Mouse (Mus musculus): ENCODE measurements at regions not wholly inside any gene's neighbourhood (a gene's known extent, or its start where the extent isn't known, plus 50 kb on each side); places are given as distances from the start of the nearest gene placed in this dataset.

DNA sequence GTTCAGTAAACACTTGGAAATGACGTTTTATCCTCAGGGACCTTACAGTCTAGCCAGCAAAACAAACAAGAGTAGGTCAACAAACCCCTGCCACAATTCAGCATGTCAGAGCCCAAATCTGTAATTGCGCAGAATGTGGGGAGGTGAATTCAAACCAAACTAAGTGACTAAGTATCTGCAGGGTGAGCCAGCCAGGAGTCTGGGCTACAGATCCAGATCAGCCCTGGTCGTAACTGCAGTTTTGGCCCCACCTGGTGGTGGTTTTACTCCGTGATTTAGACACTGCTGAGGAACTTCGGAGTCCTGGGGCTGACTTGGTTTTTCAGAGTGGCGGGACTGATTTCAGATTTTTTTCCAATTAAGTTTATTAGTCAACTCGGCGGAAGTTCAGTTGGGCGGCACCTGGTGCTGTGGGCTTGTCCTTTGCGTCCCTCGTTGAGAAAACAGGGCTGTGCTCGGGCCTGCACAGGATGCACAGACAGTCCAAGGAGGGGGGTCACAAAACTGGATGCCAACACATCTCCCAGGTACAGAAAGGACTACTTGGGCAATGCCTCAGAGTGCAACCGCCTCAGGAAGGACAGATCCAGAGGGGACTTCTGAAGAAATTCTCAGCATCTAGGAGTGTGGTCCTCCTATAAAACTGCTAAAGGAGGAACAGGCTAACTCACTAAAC is 107.6 kb upstream of the 1700066M21Rik start:
- no peak for DNase-seq (ENCODE audit: low spot score)

DNA sequence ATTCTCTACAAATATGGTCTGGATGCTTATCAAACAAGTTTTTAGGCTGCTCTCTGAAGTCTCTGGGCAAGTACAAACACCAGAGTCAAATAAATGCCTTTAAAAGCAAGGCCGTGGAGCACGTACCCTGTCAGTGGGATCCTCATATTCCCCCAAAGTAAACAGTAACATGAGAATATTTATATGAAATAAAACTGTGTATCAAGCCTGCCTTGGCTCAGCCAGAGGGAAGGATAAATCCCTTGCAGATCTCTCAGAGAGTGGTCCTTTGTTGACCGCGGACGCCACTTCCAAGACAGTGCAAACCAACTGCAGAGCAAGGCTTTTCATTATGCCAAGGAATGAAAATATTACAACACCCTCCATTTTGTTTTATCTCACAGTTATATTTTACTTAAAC is 104.8 kb upstream of the 1700066M21Rik start:
- no peak for DNase-seq (ENCODE audit: low spot score)

DNA sequence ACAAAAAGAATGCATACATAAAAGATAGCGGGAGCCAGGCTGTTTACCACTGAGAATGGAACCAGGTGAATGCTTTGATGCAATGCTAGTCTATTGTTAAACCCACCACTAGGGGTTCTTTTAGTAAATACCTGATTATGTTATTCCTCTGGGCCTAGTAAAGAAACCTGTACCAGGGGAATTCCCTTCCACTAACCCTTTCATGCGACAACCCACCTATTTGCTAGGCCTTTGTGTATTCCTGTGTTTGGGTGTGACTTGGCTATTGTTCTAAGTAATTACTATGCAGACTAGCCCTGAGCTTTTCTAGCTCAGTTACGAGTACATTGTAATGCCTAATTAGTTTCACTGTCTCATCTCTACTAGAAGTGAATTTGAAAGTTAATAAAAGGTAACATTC is 95.9 kb upstream of the 1700066M21Rik start:
- no peak for DNase-seq (ENCODE audit: low spot score)

DNA sequence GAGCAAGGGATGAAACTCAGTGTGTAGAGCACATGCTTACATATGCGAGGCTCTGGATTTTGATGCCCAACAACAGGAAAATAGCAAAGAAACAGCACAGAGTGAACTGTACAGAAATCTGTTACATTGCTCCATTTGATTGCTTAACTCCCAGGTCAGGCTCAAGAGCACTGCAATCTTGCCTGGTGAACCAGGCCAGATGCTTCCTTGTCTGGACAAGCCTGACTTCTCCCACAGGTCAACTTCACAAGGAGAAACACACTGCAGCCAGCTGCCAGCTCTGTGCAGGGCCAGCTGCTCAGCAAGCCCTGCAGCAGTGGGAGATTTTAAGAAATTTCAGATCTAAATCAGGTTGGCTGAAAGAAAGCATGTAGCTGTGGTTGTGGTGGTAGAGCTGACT is 81.2 kb upstream of the 1700066M21Rik start:
- no peak for DNase-seq (ENCODE audit: low spot score)

DNA sequence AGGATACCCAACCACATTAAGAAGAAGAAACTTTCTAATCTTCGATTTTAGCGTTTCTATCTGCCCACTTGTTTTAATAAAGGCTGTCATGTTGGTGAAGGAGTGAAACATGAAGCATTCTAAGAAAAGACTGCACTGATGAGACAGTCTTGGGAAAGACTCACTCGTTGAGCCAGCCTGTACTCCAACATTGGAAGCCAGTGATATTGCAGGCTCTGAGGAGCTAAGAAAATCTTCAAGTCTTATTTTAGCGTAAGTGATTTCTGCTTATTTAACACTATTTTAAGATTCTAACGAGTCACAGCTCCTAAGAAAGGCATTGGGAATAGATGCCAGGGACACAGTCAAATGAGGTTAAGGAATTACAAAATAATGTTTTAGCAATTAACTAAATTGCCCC is 78.9 kb upstream of the 1700066M21Rik start:
- DNase-seq (ENCODE audit: low spot score), result no peak

DNA sequence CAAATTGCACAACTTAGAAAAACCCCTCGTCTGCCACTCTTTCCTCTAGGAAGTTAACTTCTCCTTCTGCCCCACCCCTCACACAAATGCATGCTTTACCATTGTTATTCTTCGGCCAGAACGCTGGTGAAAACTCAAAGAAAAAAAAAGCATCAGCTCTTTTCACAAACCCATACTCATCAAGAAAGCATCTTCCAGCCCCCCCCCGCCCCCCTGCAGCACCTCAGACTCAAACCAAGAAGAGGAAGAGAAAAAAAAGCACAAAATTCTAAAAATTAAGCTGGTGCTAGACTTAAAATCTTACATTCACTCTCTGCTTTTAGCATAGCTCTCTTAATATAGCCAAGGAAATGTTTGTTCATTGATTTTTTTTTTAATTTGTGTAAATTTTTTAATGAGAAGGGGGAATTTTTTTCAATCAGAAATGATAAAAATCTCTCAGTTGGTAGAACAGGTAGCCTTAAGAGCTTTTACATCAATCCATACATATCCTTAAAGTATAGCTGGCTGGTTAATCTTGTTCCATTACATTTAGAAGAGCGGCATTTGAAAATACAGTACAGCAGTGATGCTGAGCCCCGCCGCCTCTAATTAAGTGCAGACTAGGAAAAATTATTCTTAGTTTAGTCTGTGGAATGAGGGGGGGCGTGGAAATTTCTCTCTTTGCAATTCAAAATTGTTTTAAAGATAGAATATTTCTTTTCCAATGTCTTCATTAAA is 76.0 kb upstream of the 1700066M21Rik start:
- no peak for DNase-seq (ENCODE audit: low spot score)

DNA sequence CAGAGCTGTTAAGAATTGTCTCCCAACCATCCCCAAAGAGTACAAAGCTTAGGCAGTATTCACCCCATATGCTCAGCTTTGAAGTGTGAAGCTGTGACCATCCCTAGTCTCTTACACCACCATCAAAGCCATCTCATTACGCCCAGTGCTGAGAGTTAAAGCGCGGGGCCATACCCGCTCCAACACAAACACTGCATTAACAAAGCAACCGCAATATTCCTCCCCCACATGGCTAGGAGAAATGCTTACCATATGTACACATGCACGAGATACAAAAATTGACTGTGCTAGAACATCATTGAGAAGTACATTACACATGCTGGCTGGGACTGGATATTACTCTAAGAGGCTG is 75.5 kb upstream of the 1700066M21Rik start:
- DNase-seq (ENCODE audit: low spot score), result no peak

DNA sequence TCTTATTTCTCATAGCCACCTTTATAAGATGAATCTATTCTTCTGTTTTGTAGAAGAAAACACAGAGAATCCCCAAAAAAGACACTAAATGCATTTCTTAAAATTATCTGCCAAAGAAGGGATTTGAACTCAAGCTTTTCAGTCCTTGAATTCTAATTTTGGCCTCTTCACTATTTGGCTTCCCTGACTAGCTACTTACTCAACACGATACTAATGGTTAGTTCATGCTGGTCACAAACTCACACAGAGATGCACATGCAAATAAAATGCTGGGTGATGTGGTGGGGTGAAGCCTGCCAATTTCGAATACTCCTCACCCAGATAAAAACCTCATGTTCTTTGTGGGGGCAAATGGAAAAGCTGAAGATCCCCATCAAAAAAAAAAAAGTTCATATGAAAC is 72.7 kb upstream of the 1700066M21Rik start:
- DNase-seq (ENCODE audit: low spot score), result no peak

DNA sequence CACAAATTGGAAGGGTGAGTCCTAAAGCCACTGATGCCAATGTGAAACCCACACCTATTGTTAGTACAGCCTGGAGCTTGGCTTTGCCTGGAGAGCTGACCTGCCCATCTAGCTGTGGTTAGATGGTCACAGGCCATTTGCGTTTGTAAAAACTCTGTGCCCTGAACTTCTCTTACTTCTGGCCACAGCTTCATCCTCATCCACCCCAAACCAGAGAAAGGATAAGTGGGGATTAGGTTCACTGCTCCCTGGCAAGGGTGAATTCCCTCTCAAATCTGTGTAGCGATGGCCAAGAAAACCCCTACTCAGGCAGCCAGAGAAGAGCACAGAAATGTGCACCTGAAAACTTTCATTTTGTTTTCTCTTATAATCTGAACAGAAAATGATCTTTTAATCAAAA is 54.9 kb upstream of the 1700066M21Rik start:
- no peak for DNase-seq (ENCODE audit: low spot score)

DNA sequence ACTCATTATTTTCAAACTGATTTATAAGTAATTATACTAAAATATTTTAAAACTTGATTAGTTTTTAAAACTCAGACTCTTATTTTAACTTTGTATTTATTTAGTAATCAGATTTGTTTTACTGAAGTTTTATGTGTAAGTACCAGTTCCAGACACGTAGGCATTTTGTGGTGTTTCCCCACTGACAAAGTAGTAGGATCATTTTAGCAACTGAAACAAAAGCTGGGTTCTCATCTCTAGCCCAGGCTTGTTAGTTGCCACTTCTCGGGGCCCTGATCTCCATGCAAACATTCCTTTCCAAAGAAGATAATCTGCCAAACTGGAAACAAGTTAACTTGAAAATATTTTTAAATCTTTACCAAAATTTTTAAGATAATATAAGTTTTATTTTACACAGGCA is 54.3 kb upstream of the 1700066M21Rik start:
- DNase-seq (ENCODE audit: low spot score), result no peak

DNA sequence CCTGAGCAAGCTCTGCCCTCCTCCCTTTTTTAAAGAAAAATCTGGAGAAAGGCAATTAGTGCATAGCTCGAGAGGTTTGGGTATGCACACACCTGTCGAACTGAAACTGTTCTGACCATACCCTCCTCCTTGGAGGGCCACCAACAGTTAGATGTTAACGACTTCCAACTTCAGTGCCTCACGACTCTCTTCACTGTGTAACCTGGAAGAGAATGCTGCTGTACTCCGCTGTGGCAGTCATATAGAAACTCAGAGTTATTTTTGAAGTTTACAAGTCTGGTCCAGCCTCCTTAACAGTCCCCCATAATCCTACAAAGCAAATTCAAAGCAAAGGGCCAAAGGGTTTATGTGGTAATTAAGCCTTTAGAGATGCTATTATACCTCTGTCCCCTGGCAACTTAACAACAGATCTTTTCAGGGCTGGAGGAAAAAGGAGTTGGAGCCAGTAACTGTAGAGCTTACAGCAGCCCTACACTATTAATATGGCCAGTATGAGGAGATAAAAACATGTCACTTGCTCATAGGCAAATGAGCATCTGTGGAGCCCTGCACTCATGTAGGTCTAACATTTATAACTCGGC is 51.7 kb upstream of the 1700066M21Rik start:
- no peak for DNase-seq (ENCODE audit: low spot score)

Measured in heart, adult 8-10 months (tissue).